Mouse (Mus musculus) midbrain, embryonic 14.5 days (tissue): ENCODE measurements around the gene Etv6. TPM values are rescaled to one million over a fixed set of nuclear protein-coding genes. Genes with fewer than 3 reads are reported as not detected.

Experiments
- ATAC-seq: fragments of 200-750 bp; cut with Nextera tagmentation; 2 replicates; pipeline ENCODE4 v1.8.0; 2017; ENCODE audit warnings: moderate number of reproducible peaks, moderate library complexity; ENCODE audit not compliant: low FRiP score, low TSS enrichment
- DNase-seq: peaks from one replicate; pipeline ENCODE4 v3.0.0-alpha.2; 2015
- H3K27ac ChIP-seq: fragments of 300-500 bp; sonication (generic); replicated peaks from 2 replicates; pipeline ENCODE4 v1.5.1; 2014; ENCODE audit warnings: mild to moderate bottlenecking, low read depth, low read length, moderate library complexity
- H3K27me3 ChIP-seq: fragments of 300-500 bp; sonication (generic); 2 replicates; pipeline ENCODE4 v1.6.1; 2014; ENCODE audit warnings: low read length, control low read depth, mixed read lengths; ENCODE audit not compliant: control insufficient read depth, insufficient read depth
- H3K36me3 ChIP-seq: fragments of 300-500 bp; sonication (generic); 2 replicates; pipeline ENCODE4 v1.6.1; 2014; ENCODE audit warnings: low read length, control low read depth; ENCODE audit not compliant: control insufficient read depth, insufficient read depth
- H3K4me1 ChIP-seq: fragments of 300-500 bp; sonication (generic); 2 replicates; pipeline ENCODE4 v1.6.1; 2014; ENCODE audit warnings: mild to moderate bottlenecking, antibody characterized with exemption, low read length, control low read depth; ENCODE audit not compliant: control insufficient read depth, insufficient read depth
- H3K4me2 ChIP-seq: fragments of 300-500 bp; sonication (generic); 2 replicates; pipeline ENCODE4 v1.6.1; 2014; ENCODE audit warnings: mild to moderate bottlenecking, low read length, moderate library complexity
- H3K4me3 ChIP-seq: fragments of 300-500 bp; sonication (generic); replicated peaks from 2 replicates; pipeline ENCODE4 v1.5.1; 2014; ENCODE audit warnings: low read depth, low read length
- H3K9ac ChIP-seq: fragments of 300-500 bp; sonication (generic); replicated peaks from 2 replicates; pipeline ENCODE4 v1.6.1; 2014; ENCODE audit warnings: mild to moderate bottlenecking, low read length, moderate library complexity
- H3K9me3 ChIP-seq: fragments of 300-500 bp; sonication (generic); 2 replicates; pipeline ENCODE4 v1.6.1; 2016; ENCODE audit warnings: low read length, control low read depth, mixed read lengths; ENCODE audit not compliant: control insufficient read depth
- WGBS: fragments of 180-500 bp; shearing (Covaris S2); extraction: QIAGEN DNeasy Blood & Tissue Kit; methylation state at CpG from one replicate; pipeline ENCODE4 v1.1.7; 2014; 5-methylcytosine and 5-hydroxymethylcytosine counted together
- polyA plus RNA-seq: library from polyadenylated mRNA; unstranded; fragments of >200 nt; fragmentation: Nextera tagmentation; extraction: Ambion mirVana; gene quantifications from 2 replicates; pipeline ENCODE4 v1.2.1, GENCODE M21; 2014

Gene Etv6
- polyA plus RNA-seq, 1 experiment from 2014 or later, result 7.9 TPM

GRCm38 (mm10) chr6:134159672-134160071, 124.2 kb downstream of the Etv6 start:
- Histone ChIP-seq H3K4me1 (peaks cover 27% of the 10 kb centered on the region), H3K4me2 (no peak overlapping the region), H3K4me3 (no peak overlapping the region), H3K9ac (no peak overlapping the region), H3K9me3 (no peaks in the 10 kb centered on the region), H3K27ac (no peak overlapping the region), H3K27me3 (no peaks in the 10 kb centered on the region), H3K36me3 (peaks cover 4% of the 10 kb centered on the region; the same call in 1 of the 2 replicates)
- ATAC-seq, result no peak
- 93% methylated on average over 4 of the region's 4 CpGs for WGBS
- no peak for DNase-seq

GRCm38 (mm10) chr6:134161040-134161439, 125.5 kb downstream of the Etv6 start:
- peaks cover 20% of the 10 kb centered on the region for H3K4me1 ChIP-seq
- no peaks in the 10 kb centered on the region for H3K27me3 ChIP-seq
- no peak overlapping the region for H3K9ac ChIP-seq
- DNase-seq (no peak), ATAC-seq (no peak)
- no peak overlapping the region for H3K4me3 ChIP-seq
- no peaks in the 10 kb centered on the region for H3K9me3 ChIP-seq
- WGBS, result 85% methylated on average over 13 of the region's 13 CpGs
- no peak overlapping the region for H3K27ac ChIP-seq
- peaks cover 4% of the 10 kb centered on the region; the same call in 1 of the 2 replicates for H3K36me3 ChIP-seq
- no peak overlapping the region for H3K4me2 ChIP-seq

- no peak overlapping the region for H3K4me2 ChIP-seq
- DNase-seq (no peak), ATAC-seq (no peak)
- no peak overlapping the region for H3K27ac ChIP-seq
- H3K9me3 ChIP-seq, result no peaks in the 10 kb centered on the region
- WGBS, result 96% methylated on average over 1 of the region's 1 CpGs
- no peak overlapping the region for H3K9ac ChIP-seq
- H3K36me3 ChIP-seq, result peaks cover 4% of the 10 kb centered on the region; the same call in 1 of the 2 replicates
- H3K4me1 ChIP-seq, result no peaks in the 10 kb centered on the region
- no peaks in the 10 kb centered on the region for H3K27me3 ChIP-seq
- H3K4me3 ChIP-seq, result no peak overlapping the region
Observed at GRCm38 (mm10) chr6:134163346-134163745, 127.8 kb downstream of the Etv6 start.

GRCm38 (mm10) chr6:134164356-134164755, 128.9 kb downstream of the Etv6 start:
- no peak overlapping the region for H3K9ac ChIP-seq
- no peaks in the 10 kb centered on the region for H3K9me3 ChIP-seq
- WGBS, result 82% methylated on average over 8 of the region's 8 CpGs
- DNase-seq (no peak), ATAC-seq (no peak)
- no peaks in the 10 kb centered on the region for H3K4me1 ChIP-seq
- H3K4me2 ChIP-seq, result no peak overlapping the region
- peaks cover 4% of the 10 kb centered on the region; the same call in 1 of the 2 replicates for H3K36me3 ChIP-seq
- no peaks in the 10 kb centered on the region for H3K27me3 ChIP-seq
- H3K4me3 ChIP-seq, result no peak overlapping the region
- no peak overlapping the region for H3K27ac ChIP-seq

GRCm38 (mm10) chr6:134165012-134165411, 129.5 kb downstream of the Etv6 start:
- ATAC-seq (no peak), DNase-seq (no peak)
- Histone ChIP-seq H3K4me3 (no peak overlapping the region), H3K27me3 (no peaks in the 10 kb centered on the region), H3K36me3 (peaks cover 4% of the 10 kb centered on the region; the same call in 1 of the 2 replicates), H3K9me3 (no peaks in the 10 kb centered on the region), H3K27ac (no peak overlapping the region), H3K4me2 (no peak overlapping the region), H3K9ac (no peak overlapping the region), H3K4me1 (no peaks in the 10 kb centered on the region)
- WGBS, result 57% methylated on average over 8 of the region's 8 CpGs

- H3K36me3 ChIP-seq, result no peaks in the 10 kb centered on the region
- H3K4me1 ChIP-seq, result 0 out of 2 replicates have a peak, but pooled peaks cover 7% of the 10 kb centered on the region
- DNase-seq, result no peak
- no peak for ATAC-seq
- H3K9ac ChIP-seq, result no peak overlapping the region
- H3K27me3 ChIP-seq, result no peaks in the 10 kb centered on the region
- H3K4me3 ChIP-seq, result no peak overlapping the region
- WGBS, result 82% methylated on average over 5 of the region's 5 CpGs
- no peak overlapping the region for H3K4me2 ChIP-seq
- H3K9me3 ChIP-seq, result no peaks in the 10 kb centered on the region
- H3K27ac ChIP-seq, result no peak overlapping the region
Observed at GRCm38 (mm10) chr6:134167963-134168362, 132.5 kb downstream of the Etv6 start.

- Histone ChIP-seq H3K27ac (no peak overlapping the region), H3K4me2 (no peak overlapping the region), H3K9ac (no peak overlapping the region), H3K36me3 (no peaks in the 10 kb centered on the region), H3K4me1 (0 out of 2 replicates have a peak, but pooled peaks cover 7% of the 10 kb centered on the region), H3K27me3 (no peaks in the 10 kb centered on the region), H3K9me3 (no peaks in the 10 kb centered on the region), H3K4me3 (no peak overlapping the region)
- WGBS, result 92% methylated on average over 11 of the region's 11 CpGs
- DNase-seq (no peak), ATAC-seq (no peak)
Observed at GRCm38 (mm10) chr6:134168799-134169198, 133.3 kb downstream of the Etv6 start.

- H3K9ac ChIP-seq, result no peak overlapping the region
- no peaks in the 10 kb centered on the region for H3K36me3 ChIP-seq
- H3K27ac ChIP-seq, result no peak overlapping the region
- no peaks in the 10 kb centered on the region for H3K27me3 ChIP-seq
- DNase-seq (no peak), ATAC-seq (no peak)
- 0 out of 2 replicates have a peak, but pooled peaks cover 7% of the 10 kb centered on the region for H3K4me1 ChIP-seq
- H3K4me3 ChIP-seq, result no peak overlapping the region
- no peak overlapping the region for H3K4me2 ChIP-seq
- 86% methylated on average over 1 of the region's 1 CpGs for WGBS
- H3K9me3 ChIP-seq, result no peaks in the 10 kb centered on the region
Observed at GRCm38 (mm10) chr6:134171235-134171634, 135.7 kb downstream of the Etv6 start.

- no peak overlapping the region for H3K4me3 ChIP-seq
- no peak overlapping the region for H3K4me2 ChIP-seq
- no peak for ATAC-seq
- no peaks in the 10 kb centered on the region for H3K27me3 ChIP-seq
- WGBS, result 95% methylated on average over 17 of the region's 17 CpGs
- H3K27ac ChIP-seq, result no peak overlapping the region
- H3K9ac ChIP-seq, result no peak overlapping the region
- H3K36me3 ChIP-seq, result no peaks in the 10 kb centered on the region
- no peak for DNase-seq
- H3K4me1 ChIP-seq, result 0 out of 2 replicates have a peak, but pooled peaks cover 7% of the 10 kb centered on the region
- H3K9me3 ChIP-seq, result no peaks in the 10 kb centered on the region
Observed at GRCm38 (mm10) chr6:134171906-134172728, 136.6 kb downstream of the Etv6 start.
